Mouse (Mus musculus) hindbrain, embryonic 10.5 days (tissue): ENCODE measurements around the gene Car8. TPM values are rescaled to one million over a fixed set of nuclear protein-coding genes. Genes with fewer than 3 reads are reported as not detected.
"Not testable (repeated sequence)": the region's sequence is repeated elsewhere in the genome, so short reads cannot be mapped to it uniquely, and the experiment has no call there.

ENCODE experiments used
- DNase-seq: peaks from one replicate; pipeline ENCODE4 v3.0.0-alpha.2; 2017; ENCODE audit warnings: low spot score
- H3K27ac ChIP-seq: fragments of 300-500 bp; sonication (generic); 2 replicates; pipeline ENCODE4 v1.5.1; 2016; ENCODE audit warnings: mild to moderate bottlenecking, moderate library complexity
- H3K27me3 ChIP-seq: fragments of 300-500 bp; sonication (generic); 2 replicates; pipeline ENCODE4 v1.6.1; 2016; ENCODE audit warnings: mild to moderate bottlenecking; ENCODE audit not compliant: poor library complexity, insufficient read depth, severe bottlenecking
- H3K36me3 ChIP-seq: fragments of 300-500 bp; sonication (generic); 2 replicates; pipeline ENCODE4 v1.6.1; 2016; ENCODE audit warnings: mild to moderate bottlenecking, moderate library complexity
- H3K4me1 ChIP-seq: fragments of 300-500 bp; sonication (generic); replicated peaks from 2 replicates; pipeline ENCODE4 v1.6.1; 2016; ENCODE audit warnings: mild to moderate bottlenecking
- H3K4me3 ChIP-seq: fragments of 300-500 bp; sonication (generic); 2 replicates; pipeline ENCODE4 v1.5.1; 2016; ENCODE audit warnings: mild to moderate bottlenecking, moderate library complexity
- H3K9me3 ChIP-seq: fragments of 300-500 bp; sonication (generic); 2 replicates; pipeline ENCODE4 v1.6.1; 2016; ENCODE audit warnings: mild to moderate bottlenecking, moderate library complexity
- WGBS: fragments of 180-500 bp; shearing (Covaris S2); methylation state at CpG from one replicate; pipeline ENCODE4 v1.1.7; 2016; 5-methylcytosine and 5-hydroxymethylcytosine counted together
- polyA plus RNA-seq: library from polyadenylated mRNA; unstranded; fragments of >200 nt; fragmentation: Nextera tagmentation; extraction: Ambion mirVana; gene quantifications from 2 replicates; pipeline ENCODE4 v1.2.1, GENCODE M21; 2016

The Car8 gene
- polyA plus RNA-seq, 1 experiment from 2014 or later = 1.6 TPM

GRCm38 (mm10) chr4:8190441-8190840, 48.4 kb downstream of the Car8 start:
- no peaks in the 10 kb centered on the region for H3K27me3 ChIP-seq
- WGBS = 80% methylated on average over 4 of the region's 4 CpGs
- DNase-seq = no peak
- H3K36me3 ChIP-seq = no peaks in the 10 kb centered on the region
- 0 out of 2 replicates have a peak, but pooled peaks cover 7% of the 10 kb centered on the region for H3K9me3 ChIP-seq
- no peak overlapping the region for H3K27ac ChIP-seq
- no peak overlapping the region for H3K4me3 ChIP-seq
- no peaks in the 10 kb centered on the region for H3K4me1 ChIP-seq

- H3K4me1 ChIP-seq = no peaks in the 10 kb centered on the region
- WGBS = 78% methylated on average over 8 of the region's 8 CpGs
- no peak for DNase-seq
Measured at GRCm38 (mm10) chr4:8186921-8187687, 51.7 kb downstream of the Car8 start.

GRCm38 (mm10) chr4:8180576-8180975, 58.3 kb downstream of the Car8 start:
- no peak for DNase-seq
- Histone ChIP-seq H3K36me3 (no peaks in the 10 kb centered on the region), H3K9me3 (no peaks in the 10 kb centered on the region), H3K27ac (no peak overlapping the region), H3K4me3 (no peak overlapping the region), H3K27me3 (no peaks in the 10 kb centered on the region), H3K4me1 (no peaks in the 10 kb centered on the region)
- 82% methylated on average over 4 of the region's 4 CpGs for WGBS

More at GRCm38 (mm10) chr4:8186921-8187687, 51.7 kb downstream of the Car8 start:
- no peak overlapping the region for H3K4me3 ChIP-seq
- 0 out of 2 replicates have a peak, but pooled peaks cover 7% of the 10 kb centered on the region for H3K9me3 ChIP-seq
- H3K36me3 ChIP-seq = no peaks in the 10 kb centered on the region
- no peak overlapping the region for H3K27ac ChIP-seq
- no peaks in the 10 kb centered on the region for H3K27me3 ChIP-seq

GRCm38 (mm10) chr4:8154589-8155198, 84.1 kb downstream of the Car8 start:
- 84% methylated on average over 6 of the region's 6 CpGs for WGBS
- DNase-seq = no peak
- no peaks in the 10 kb centered on the region for H3K27me3 ChIP-seq

GRCm38 (mm10) chr4:8153926-8154325, 84.9 kb downstream of the Car8 start:
- not testable (repeated sequence) for H3K36me3 ChIP-seq, DNase-seq, H3K4me1 ChIP-seq, H3K9me3 ChIP-seq, H3K27me3 ChIP-seq, H3K27ac ChIP-seq, H3K4me3 ChIP-seq
- WGBS = 89% methylated on average over 5 of the region's 5 CpGs

More at GRCm38 (mm10) chr4:8154589-8155198, 84.1 kb downstream of the Car8 start:
- no peak overlapping the region for H3K27ac ChIP-seq
- no peaks in the 10 kb centered on the region for H3K9me3 ChIP-seq
- no peaks in the 10 kb centered on the region for H3K36me3 ChIP-seq
- H3K4me3 ChIP-seq = no peak overlapping the region
- no peaks in the 10 kb centered on the region for H3K4me1 ChIP-seq

- no peaks in the 10 kb centered on the region for H3K27me3 ChIP-seq
- WGBS = 89% methylated on average over 2 of the region's 2 CpGs
- H3K36me3 ChIP-seq = no peaks in the 10 kb centered on the region
- DNase-seq = no peak
- H3K27ac ChIP-seq = no peak overlapping the region
- H3K9me3 ChIP-seq = no peaks in the 10 kb centered on the region
- no peaks in the 10 kb centered on the region for H3K4me1 ChIP-seq
- H3K4me3 ChIP-seq = no peak overlapping the region
Measured at GRCm38 (mm10) chr4:8137403-8137802, 101.4 kb downstream of the Car8 start.

GRCm38 (mm10) chr4:8132024-8132423, 106.8 kb downstream of the Car8 start:
- Histone ChIP-seq H3K27me3 (no peaks in the 10 kb centered on the region), H3K9me3 (no peaks in the 10 kb centered on the region), H3K4me3 (no peak overlapping the region), H3K36me3 (no peaks in the 10 kb centered on the region), H3K27ac (no peak overlapping the region), H3K4me1 (no peaks in the 10 kb centered on the region)
- DNase-seq = no peak
- 91% methylated on average over 2 of the region's 2 CpGs for WGBS

- Histone ChIP-seq H3K4me1 (no peaks in the 10 kb centered on the region), H3K27me3 (no peaks in the 10 kb centered on the region), H3K4me3 (no peak overlapping the region), H3K36me3 (no peaks in the 10 kb centered on the region), H3K9me3 (no peaks in the 10 kb centered on the region), H3K27ac (no peak overlapping the region)
- DNase-seq = no peak
- 82% methylated on average over 3 of the region's 3 CpGs for WGBS
Measured at GRCm38 (mm10) chr4:8113558-8113957, 125.3 kb downstream of the Car8 start.

GRCm38 (mm10) chr4:8111891-8112290, 127.0 kb downstream of the Car8 start:
- Histone ChIP-seq H3K36me3 (no peaks in the 10 kb centered on the region), H3K27me3 (no peaks in the 10 kb centered on the region), H3K27ac (no peak overlapping the region), H3K4me3 (no peak overlapping the region), H3K9me3 (no peaks in the 10 kb centered on the region), H3K4me1 (no peaks in the 10 kb centered on the region)
- WGBS = 91% methylated on average over 3 of the region's 3 CpGs
- DNase-seq = no peak

- 87% methylated on average over 16 of the region's 16 CpGs for WGBS
- no peak for DNase-seq
- no peak overlapping the region for H3K27ac ChIP-seq
Measured at GRCm38 (mm10) chr4:8109906-8110567, 128.8 kb downstream of the Car8 start.

GRCm38 (mm10) chr4:8101466-8101865, 137.4 kb downstream of the Car8 start:
- Histone ChIP-seq H3K27me3 (no peaks in the 10 kb centered on the region), H3K27ac (no peak overlapping the region), H3K4me1 (peaks cover 10% of the 10 kb centered on the region), H3K9me3 (no peaks in the 10 kb centered on the region), H3K36me3 (no peaks in the 10 kb centered on the region), H3K4me3 (no peak overlapping the region)
- WGBS = 95% methylated on average over 3 of the region's 3 CpGs
- DNase-seq = no peak

More at GRCm38 (mm10) chr4:8109906-8110567, 128.8 kb downstream of the Car8 start:
- Histone ChIP-seq H3K4me3 (no peak overlapping the region), H3K27me3 (no peaks in the 10 kb centered on the region), H3K9me3 (no peaks in the 10 kb centered on the region), H3K36me3 (no peaks in the 10 kb centered on the region), H3K4me1 (no peaks in the 10 kb centered on the region)

- Histone ChIP-seq H3K4me1 (peaks cover 10% of the 10 kb centered on the region), H3K27ac (no peak overlapping the region), H3K4me3 (no peak overlapping the region), H3K36me3 (no peaks in the 10 kb centered on the region), H3K27me3 (no peaks in the 10 kb centered on the region), H3K9me3 (0 out of 2 replicates have a peak, but pooled peaks cover 4% of the 10 kb centered on the region)
- 45% methylated on average over 4 of the region's 4 CpGs for WGBS
- no peak for DNase-seq
Measured at GRCm38 (mm10) chr4:8098084-8098483, 140.8 kb downstream of the Car8 start.

- Histone ChIP-seq H3K36me3 (no peaks in the 10 kb centered on the region), H3K4me3 (no peak overlapping the region), H3K4me1 (peaks cover 10% of the 10 kb centered on the region), H3K27me3 (no peaks in the 10 kb centered on the region), H3K9me3 (0 out of 2 replicates have a peak, but pooled peaks cover 4% of the 10 kb centered on the region), H3K27ac (no peak overlapping the region)
- no peak for DNase-seq
- WGBS = 69% methylated on average over 3 of the region's 3 CpGs
Measured at GRCm38 (mm10) chr4:8097683-8098082, 141.2 kb downstream of the Car8 start.
